Mouse (Mus musculus) left cerebral cortex, postnatal 36 days (tissue): ENCODE measurements around the gene Flad1. TPM values are rescaled to one million over a fixed set of nuclear protein-coding genes. Genes with fewer than 3 reads are reported as not detected.
"Not testable (repeated sequence)": the region's sequence is repeated elsewhere in the genome, so short reads cannot be mapped to it uniquely, and the experiment has no call there.

Source experiments
- DNase-seq, 2 experiments: peaks; one replicate each; pipeline ENCODE4 v3.0.0; 2021 to 2022; ENCODE audit warnings: low spot score in 2 of 2, mixed read lengths in 1 of 2
- intact Hi-C: fragments of 180-260 bp; cut with DNase I; formaldehyde crosslinking; loops from one replicate; pipeline ENCODE4 v1.15.1; 2025
- total RNA-seq, 2 experiments: library from RNA; stranded (reverse); gene quantifications; 2 replicates each; pipeline ENCODE4 v1.2.3; 2021

Gene Flad1
- total RNA-seq, 2 experiments from 2014 or later: 31.0 to 32.5 TPM

DNA sequence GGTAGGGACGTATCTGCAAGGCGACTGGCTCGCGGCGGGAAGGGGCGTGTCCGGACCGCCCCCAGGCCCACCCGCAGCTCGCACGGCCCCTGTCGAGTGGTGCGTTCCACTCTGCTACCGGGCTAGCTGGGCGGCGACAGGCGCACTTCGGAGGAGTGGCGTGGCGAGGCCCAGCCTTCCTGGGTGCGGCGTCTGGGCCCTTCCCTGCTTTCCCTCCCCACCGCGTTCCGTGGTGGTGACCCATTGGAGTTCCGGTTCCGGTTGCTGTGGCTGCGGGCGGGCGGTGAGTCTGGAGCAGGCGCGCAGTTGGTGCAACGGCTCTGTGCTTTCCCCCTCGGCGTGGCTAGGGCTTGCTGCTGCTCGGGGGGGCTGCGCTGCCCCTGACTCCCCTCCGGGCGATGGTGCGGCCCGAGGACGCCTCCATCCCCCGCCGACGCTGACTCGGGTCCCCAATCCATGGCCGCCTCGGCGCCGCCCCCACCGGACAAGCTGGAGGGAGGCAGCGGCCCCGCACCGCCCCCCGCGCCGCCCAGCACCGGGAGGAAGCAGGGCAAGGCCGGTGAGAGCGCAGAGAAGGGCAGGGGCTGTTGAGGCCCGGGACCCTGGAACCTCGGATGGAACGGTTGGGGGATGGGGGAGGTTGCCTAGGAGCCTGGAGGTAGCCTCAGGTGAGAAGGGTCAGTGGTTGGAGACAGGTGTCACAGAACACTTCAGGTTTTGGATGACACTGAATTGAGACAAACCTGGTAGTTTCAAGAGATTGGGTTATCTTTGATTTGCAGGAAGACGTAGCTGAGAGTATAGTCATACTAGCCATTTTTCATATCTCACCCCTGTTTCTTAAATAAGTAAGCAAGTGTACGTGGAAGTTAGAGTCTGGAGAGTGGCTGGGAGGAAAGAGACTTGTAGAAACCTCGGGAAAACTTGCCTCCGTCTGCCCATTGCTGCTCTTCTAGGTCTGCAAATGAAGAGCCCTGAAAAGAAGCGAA lies 18.8 kb upstream of the Flad1 start, which contains the start of gene Pygo2:
Gene Pygo2 (plus strand): TSS at position 44 of the 989 bp plus-strand sequence.
- peak; percentile 96 to 97 for DNase-seq
- intact Hi-C loops: no loop called here

DNA sequence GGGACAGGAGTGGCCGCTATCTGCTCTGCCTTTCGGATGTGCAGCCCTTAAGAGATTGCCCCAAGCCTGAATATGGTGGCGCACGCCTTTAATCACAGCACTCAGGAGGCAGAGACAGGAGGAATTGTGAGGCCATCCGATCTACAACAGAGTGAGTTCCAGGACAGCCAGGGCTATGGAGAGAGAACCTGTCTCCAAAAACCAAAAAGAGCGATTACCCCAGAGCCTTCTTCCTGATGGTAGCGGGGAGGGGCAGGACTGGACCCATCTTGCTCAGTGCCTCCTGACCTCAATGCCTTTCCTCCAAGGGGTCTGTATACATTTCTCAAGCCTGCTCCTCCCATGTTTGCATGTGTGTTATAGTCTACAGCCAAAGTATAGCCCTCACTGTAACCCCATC lies 17.4 kb upstream of the Flad1 start:
- DNase-seq, intact Hi-C loops: not testable (repeated sequence)

DNA sequence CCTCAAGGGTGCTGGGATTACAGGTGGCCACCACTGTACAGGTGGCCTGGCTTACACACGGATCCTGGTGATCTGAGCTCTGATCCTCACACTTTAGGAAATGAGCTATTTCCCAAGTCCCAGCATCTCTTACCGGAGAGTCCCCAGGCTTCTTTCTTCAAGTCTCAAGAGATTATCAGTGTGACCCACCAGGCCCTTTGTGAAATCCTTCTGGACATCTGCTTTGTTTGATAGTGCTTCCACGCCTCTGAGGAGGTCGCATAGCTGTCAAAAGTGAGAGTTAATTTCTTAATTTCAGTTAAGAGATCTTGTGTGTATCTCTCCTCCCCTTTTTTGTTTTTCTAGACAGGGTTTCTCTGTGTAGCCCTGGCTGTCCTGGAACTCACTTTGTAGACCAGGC lies 14.2 kb upstream of the Flad1 start:
- intact Hi-C loops: no loop called here
- DNase-seq: no peak

DNA sequence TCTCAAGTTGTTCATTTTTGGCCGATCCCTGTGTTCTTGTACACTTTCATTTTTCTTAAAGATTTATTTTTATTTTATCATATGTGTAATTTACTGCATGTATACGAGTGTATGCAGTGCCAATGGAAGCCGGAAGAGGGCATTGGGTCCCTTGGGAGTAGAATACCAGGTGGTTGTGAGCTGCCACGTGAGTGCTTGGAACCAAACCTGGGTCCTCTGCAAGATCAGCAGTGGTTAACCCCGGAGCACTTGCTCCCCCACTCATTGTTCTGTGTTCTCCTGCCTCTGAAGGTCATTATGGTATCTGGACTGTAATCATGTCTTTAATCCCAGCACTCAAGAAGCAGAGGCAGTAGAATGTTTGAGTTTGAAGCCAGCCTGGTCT lies 13.5 kb upstream of the Flad1 start:
- no peak for DNase-seq
- intact Hi-C loops: no loop called here

DNA sequence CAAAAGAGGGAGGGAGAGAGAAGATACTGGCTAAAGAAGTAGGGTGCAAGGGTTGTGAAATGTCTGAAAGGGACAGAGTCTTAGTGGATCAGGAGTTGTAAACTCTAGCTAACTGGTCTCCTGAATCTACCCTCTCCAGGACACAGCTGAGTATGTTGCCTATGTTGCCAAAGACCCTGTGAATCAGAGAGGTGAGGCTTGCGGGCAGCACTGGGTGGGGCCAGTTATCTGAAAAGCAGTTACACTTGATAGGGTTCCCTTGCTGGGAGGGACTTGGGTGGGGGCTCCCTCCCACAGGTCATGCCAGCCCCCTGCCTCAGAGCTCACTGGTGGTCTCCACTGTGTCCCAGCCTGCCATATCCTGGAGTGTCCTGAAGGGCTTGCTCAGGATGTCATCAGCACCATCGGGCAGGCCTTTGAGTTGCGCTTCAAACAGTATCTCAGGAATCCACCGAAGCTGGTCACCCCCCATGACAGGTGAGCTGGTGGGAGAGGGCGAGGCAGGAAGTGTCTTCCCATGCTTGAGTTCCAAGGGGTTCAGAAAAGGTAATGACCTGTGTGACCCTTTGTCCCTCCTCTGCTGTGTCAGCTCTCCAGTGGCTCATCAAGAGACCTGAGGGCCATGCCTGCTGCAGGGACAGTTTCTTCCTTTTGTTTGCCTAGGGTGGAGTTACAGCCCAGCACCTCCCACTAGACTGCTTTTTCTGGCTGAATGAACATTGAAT lies 12.9 kb upstream of the Flad1 start:
- intact Hi-C loops: no loop called here
- no peak for DNase-seq

DNA sequence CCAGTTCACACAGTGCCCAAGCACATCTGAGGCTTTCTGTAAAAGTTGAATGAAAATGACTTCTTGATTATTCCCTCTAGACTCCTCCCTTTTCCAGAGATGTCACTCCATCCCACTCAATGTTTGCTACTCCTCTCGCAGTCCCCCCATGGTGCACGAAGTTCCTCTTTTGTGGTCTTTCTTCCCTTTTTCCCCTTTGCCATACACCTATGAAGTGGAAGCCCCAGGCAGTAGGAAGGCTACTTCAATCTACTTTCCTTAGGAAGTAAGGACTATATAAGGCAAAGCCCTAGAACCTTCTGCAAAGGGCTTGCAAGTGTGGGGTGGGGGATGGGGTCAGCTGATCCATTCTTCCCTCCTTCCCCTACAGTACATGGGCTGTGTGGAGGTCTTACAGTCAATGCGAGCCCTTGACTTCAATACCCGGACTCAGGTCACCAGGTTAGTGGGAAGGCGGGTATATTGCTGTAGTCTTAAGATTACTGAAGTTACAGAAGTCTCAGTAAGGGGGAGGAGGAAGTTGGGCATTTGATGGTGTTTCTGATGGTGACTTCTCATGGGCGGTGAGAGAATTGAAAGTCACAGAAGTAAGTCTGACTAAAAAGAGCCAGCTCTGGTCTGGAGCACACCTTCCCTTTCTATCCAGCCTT lies 11.0 kb upstream of the Flad1 start:
- no peak for DNase-seq
- intact Hi-C loops: no loop called here

DNA sequence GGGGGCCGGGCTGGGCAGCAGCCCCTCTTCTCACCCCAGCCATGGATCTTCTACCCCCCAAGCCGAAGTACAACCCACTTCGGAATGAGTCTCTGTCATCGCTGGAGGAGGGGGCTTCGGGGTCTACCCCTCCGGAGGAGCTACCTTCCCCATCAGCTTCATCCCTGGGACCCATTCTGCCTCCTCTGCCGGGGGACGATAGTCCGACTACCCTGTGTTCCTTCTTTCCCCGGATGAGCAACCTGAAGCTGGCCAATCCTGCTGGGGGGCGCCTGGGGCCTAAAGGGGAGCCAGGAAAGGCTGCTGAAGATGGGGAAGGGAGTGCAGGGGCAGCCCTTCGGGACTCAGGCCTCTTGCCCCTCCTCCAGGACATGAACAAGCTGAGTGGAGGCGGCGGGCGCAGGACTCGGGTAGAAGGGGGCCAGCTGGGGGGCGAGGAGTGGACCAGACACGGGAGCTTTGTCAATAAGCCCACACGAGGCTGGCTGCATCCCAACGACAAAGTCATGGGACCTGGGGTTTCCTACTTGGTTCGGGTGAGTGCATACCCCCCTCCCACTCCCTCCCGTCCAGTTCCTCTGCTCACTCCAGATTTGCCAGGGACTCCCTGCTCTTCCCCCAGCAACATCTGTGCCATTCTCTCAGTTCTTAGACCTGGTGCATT lies 10.3 kb upstream of the Flad1 start:
- intact Hi-C loops: no loop called here
- no peak for DNase-seq

DNA sequence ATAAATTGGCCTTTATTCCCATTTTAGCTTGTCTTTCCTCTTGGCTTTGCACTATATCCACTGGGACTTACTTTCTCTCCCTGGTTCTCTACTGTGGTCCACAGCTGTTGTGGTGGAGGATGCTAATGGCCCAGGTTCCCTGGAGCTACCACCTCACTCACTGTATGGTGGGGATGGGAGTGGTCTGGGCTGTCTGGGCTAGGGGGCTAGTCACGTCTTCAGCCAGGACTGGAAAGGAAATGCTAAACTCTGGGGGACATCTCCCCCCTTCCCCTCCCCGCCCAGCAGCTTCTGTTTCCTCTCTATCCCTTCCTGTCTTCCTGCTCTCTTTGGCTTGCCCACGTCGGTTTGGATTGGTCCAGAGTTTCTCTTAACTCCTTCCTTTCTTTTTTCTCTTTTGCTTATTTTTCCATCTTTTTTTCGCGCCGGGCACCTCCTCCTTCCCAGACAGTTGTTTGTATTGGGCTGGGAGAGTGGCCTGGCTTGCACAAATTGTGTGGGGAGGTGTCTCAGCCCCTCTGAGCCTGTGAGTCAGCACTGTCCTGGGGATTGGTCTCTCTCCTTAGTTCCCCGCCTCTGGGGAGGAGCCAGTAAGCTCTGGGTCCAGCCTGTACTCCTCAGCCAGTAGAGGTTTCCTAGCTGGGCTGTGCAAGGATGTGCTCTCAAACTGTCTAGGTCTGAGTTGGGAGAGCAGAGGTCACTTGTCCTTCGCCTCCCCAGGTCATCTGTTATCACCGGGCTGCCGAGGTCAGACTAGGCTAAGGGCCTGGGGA lies 9.5 kb upstream of the Flad1 start:
- peak; percentile 63 to 70 for DNase-seq
- intact Hi-C loops: no loop called here

DNA sequence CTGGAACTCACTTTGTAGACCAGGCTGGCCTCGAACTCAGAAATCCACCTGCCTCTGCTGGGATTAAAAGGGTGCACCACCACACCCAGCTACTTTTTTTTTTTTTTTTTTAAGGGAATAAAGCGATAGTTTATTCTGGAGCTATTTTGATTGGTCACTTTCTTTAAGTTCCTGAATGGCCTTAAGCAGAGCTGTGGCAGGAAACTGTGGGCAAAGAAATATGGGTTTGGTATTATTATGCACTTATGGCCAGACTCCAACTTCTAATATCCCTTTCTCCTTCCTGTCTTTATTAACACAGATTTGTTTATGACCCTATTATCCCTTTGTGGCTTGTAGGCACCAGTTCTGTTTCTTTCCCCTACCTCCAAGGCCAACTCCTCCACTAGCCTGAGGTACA lies 8.8 kb upstream of the Flad1 start:
- DNase-seq: no peak
- intact Hi-C loops: no loop called here

DNA sequence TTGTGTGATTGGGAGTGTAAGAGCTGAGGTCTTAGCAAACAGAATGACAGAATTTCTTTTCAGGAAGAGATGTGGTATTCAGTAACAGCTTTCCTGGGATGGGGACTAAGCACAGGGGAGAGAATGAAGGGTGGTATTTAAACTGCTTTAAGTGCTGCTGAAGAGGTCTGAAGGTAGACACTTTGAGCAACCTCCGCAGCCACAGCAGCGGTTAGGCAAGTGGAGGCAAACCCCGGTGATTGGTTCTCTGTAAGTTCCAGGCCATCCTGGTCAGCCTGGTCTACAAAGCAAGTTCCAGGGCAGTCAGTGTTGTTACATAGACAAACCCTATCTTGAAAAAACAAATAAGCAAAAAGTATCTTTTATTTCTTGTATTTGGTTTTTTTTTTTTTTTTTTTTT lies 8.3 kb upstream of the Flad1 start:
- DNase-seq: no peak
- intact Hi-C loops: no loop called here

DNA sequence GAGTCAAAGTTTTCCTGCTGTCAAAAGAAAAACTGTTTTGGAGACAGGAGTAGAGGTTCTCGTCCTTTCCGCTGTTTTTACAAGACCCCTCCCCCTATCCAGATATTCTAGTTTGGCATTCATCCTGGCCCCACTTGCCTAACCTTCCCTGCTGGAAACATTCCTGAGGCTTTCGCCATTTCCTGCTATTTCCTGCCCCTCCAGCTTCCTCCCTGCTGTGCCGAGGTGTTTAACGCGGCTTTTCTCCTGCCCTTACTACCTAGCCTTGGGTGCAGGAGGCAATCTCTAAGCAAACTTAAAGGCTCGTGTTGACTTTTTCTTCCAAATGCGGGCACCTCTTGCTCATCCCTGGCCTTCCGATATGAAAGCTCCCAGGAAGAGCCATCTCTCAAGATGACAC lies 7.9 kb upstream of the Flad1 start:
- DNase-seq: no peak
- intact Hi-C loops: no loop called here

DNA sequence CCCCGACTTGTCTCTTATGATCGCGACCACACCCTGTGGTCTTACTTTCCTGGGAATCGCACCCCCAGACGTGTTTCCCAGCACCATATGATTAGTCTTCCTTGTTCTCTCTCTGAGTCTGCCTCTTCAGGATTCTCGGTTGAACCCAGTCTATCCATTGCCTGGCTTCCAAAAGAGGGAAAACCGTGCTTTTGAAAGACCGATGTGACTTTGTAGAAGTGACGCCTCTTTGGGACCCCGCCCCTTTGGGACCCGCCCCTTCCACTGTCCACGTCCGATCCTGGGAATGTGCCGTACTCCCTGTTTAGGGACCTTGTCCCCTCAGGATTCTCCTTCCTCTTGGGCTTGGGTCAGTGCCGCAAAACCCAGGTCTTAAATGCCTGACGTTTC lies 7.2 kb upstream of the Flad1 start:
- no peak for DNase-seq
- intact Hi-C loops: no loop called here

DNA sequence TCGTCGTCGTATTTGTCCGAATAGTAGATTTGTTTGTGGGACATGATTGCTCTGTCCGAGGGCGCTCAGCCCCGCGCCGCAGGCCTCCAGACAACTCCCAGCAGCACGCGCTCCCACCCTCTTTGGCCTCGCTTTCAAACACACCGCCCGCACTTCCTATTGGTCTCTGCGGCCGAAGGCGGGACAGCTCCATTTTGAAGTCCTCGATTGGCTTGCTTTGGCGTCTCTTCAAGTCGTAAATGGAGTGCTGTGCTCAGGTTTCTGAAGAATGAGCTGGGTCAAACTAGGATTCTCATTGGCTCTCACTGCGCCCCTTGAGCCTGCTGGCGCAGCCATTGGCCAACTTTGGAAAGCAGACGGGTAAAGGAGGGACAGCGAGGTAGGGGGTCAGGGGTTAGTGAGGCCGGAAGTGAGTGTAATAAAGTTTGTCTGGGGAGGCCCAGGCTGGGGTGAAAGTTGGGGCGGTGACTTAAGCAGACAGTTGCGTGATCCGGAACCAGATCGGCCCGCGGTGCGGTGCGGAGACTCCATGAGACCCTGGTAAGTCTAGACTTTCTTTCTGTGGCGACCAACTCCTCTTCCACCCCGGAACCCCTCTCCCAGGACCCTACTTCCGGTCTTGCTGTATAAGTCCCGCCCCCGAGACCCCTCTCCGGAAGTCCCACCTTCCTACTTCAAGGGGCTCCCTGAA lies 6.6 kb upstream of the Flad1 start, which contains the start of the genes Cks1b and Shc1:
Gene Cks1b (minus strand): TSS at position 214 of the 691 bp plus-strand sequence.
Gene Shc1 (plus strand): TSS at position 274 of the 691 bp plus-strand sequence.
- peak; percentile 90 to 93 for DNase-seq
- intact Hi-C loops: no loop called here

DNA sequence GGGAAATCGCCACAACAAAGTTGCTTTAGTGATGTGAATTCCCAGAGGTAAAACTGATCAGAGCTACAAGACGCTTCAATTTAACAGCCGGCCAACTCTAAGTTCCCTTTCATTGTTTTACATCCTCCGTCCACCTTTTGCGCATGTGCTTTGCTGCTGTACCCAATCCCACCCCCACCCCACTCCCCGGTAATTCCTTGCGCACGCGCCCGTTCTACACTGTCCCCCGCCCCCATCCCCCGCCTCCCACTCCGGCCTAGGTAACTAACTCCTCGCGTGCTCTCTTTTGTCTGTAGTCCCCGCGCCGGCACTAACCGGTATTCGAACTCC lies 6.1 kb upstream of the Flad1 start:
- no peak for DNase-seq
- intact Hi-C loops: no loop called here

DNA sequence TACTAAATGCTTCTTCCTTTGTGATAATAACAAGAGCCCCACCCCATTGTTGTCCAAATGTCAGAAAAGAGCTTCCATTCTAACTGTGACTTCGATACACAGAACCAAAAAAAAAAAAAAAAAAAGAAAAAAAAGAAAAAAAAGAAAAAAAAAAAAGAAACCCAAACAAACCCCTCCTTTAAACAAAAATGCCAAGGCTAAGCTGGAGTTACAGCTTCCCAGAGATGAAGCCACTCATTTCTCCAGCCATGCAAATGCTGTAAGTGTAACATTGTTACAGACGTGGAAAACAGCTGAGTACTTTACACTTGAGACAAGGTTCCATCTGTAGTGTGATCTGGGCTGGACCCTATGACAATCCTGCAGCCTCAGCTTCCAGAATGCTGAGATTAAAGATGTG lies 5.5 kb upstream of the Flad1 start:
- DNase-seq: no peak
- intact Hi-C loops: no loop called here

DNA sequence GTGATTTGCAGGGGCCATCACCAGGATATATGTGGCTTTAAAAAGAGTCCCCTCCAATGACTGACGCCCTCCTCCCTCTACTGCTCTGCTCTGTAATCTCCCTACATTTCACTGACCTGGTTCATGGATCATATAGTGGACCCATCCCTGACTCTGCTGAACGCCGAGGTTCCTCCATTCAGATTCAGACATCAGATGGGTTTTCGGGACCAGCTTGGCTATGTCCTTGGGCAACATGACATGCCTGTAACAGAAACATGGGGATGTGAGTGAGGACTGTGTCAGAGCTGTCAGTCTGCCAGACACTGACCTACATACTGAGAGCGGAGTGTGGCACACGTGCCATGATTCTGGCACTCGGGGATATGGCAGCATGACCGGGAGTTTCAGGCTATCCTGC lies 4.5 kb upstream of the Flad1 start:
- no peak for DNase-seq
- intact Hi-C loops: no loop called here

DNA sequence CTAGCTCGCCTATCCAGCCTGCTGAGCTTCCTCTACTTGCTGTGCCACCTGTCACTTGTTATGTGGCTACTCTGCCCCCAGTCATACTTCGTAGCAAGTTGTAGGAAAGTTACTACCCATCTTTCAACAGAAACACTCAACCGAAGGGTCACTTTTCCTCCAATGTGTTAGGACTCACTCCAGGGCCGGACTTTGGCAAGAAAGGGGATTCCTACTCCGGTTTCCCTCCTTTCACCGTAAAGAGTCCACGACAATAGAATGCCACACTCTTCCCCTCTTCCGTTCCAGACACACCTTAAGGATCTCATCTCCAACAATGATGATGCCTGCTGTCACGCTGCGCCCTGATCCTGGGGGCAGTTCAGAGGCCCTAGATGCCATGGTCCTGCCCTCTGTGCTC lies 806 bp downstream of the Flad1 start:
- no peak for DNase-seq
- intact Hi-C loops: no loop called here

DNA sequence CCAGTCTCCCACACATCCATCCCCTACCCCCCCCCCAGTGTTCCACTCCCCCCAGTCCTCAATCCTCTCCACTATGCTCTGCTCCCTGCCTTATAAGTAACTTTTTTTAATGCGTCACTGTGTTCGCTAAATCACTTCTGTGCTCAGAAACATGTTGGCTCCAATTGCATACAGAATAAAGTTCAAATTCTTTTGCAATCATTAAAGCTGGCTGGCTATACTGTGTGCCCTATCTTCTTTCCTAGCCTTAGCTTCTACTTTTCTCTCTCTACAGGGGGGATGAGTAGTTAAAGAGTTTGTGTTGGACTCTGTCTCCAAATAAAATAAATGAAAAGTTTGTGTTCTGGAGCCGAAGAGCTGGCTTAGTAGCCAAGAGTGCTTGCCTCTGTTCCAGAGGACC lies 2.0 kb downstream of the Flad1 start:
- intact Hi-C loops: no loop called here
- DNase-seq: no peak

DNA sequence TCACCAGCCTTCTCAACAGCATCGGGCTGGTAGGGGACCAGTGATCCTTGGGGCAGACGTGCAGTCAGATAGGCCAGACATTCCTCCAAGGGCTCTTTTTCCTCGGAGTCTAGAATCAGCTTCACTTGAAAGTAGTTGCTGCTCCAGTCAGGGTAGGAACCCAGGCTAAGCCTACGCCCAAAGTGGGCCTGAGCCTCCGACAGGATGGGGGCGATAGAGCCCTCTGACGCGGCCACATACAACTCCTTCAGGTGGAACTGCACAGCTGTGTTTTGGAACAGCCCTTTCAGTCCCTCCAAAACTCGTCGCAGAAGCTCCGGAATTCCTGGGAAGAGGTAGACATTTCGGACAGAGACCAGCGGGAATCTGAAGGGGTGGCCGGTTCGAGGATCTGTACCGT lies 3.2 kb downstream of the Flad1 start:
- DNase-seq: no peak
- intact Hi-C loops: no loop called here
